Mouse (Mus musculus) lung, adult 2 months (tissue): ENCODE measurements at regions not wholly inside any gene's neighbourhood (a gene's known extent, or its start where the extent isn't known, plus 50 kb on each side); places are given as distances from the start of the nearest gene placed in this dataset.

ENCODE experiments used
- DNase-seq: peaks from one replicate; pipeline ENCODE4 v3.0.0; 2022
- H3K4me1 ChIP-seq: fragments of 200-500 bp; 2 replicates; pipeline ENCODE4 v1.6.1; 2011; ENCODE audit warnings: low read length; ENCODE audit not compliant: control insufficient read depth, insufficient read depth
- H3K4me3 ChIP-seq: fragments of 200-500 bp; replicated peaks from 2 replicates; pipeline ENCODE3; 2011; ENCODE audit warnings: low read depth, mild to moderate bottlenecking, control low read depth, low read length; ENCODE audit errors: extremely low read depth
- CTCF ChIP-seq: fragments of 200-500 bp; IDR thresholded peaks from 2 replicates; pipeline ENCODE4 v1.5.1; 2011; ENCODE audit warnings: mild to moderate bottlenecking, low read length, control low read depth; ENCODE audit not compliant: insufficient read depth
- POLR2A ChIP-seq: fragments of 200-500 bp; IDR thresholded peaks from 2 replicates; pipeline ENCODE4 v1.6.1; 2011; ENCODE audit warnings: low read depth, mild to moderate bottlenecking, control low read depth, low read length, borderline replicate concordance; ENCODE audit errors: extremely low read depth
- WGBS: fragments of 180-500 bp; shearing (Covaris S2); methylation state at CpG from one replicate; pipeline ENCODE4 v1.1.7; 2018; 5-methylcytosine and 5-hydroxymethylcytosine counted together

- TF ChIP-seq CTCF (no peak), POLR2A (no peak)
- no peak for DNase-seq
- WGBS, result 54% methylated on average over 4 of the region's 4 CpGs
Measured at GRCm38 (mm10) chr2:101062939-101063338, 561.6 kb upstream of the Rag2 start.

DNA sequence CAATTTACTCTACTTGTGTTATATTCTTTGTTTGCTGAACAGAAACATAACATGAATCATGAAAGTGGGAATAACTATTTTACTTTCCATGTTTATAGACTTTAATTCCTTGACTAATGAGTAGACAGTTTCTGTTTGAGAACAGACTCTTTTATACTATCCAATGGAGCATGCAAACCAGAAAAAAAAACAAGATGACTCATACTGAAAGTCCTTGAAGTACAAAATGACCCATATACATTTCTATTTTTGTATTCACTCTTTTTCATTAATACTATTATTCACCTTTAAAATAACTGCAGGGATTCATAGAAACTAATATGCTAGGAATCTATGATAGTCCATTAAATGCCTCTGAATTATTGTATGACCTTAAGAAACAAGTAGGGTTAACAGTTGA, 549.5 kb upstream of the Rag2 start:
- no peak overlapping the region for H3K4me3 ChIP-seq
- no peak for DNase-seq
- TF ChIP-seq POLR2A (no peak), CTCF (no peak)
- H3K4me1 ChIP-seq, result no peaks in the 10 kb centered on the region

More at GRCm38 (mm10) chr2:101062939-101063338, 561.6 kb upstream of the Rag2 start:
- no peak overlapping the region for H3K4me3 ChIP-seq
- no peaks in the 10 kb centered on the region for H3K4me1 ChIP-seq

- 63% methylated on average over 1 of the region's 1 CpGs for WGBS
- no peak for DNase-seq
- H3K4me3 ChIP-seq, result no peak overlapping the region
- H3K4me1 ChIP-seq, result no peaks in the 10 kb centered on the region
- TF ChIP-seq CTCF (no peak), POLR2A (no peak)
Measured at GRCm38 (mm10) chr2:101080231-101080630, 544.3 kb upstream of the Rag2 start.

GRCm38 (mm10) chr2:101083813-101084212, 540.7 kb upstream of the Rag2 start:
- no peak for DNase-seq
- TF ChIP-seq POLR2A, result no peak
- TF ChIP-seq CTCF, result no peak
- Histone ChIP-seq H3K4me1 (no peaks in the 10 kb centered on the region), H3K4me3 (no peak overlapping the region)

DNA sequence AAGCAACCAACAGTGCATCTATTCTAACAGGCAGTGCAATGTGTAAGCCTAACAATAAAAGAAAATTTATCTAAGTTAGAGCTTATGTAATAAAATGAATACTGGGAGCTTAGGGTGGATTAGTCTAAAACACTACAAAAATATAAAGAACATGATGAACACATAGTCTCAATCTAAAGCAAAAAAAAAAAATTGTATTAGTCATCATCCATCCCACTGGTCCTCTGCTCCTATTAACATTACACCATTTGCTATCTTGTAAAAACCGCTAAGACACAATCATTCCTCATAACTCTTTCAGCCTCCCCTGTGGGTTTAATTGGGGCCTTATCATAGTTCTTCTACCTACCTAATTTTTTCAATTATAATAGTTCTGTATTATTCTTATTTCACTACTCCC, 539.9 kb upstream of the Rag2 start:
- Histone ChIP-seq H3K4me3 (no peak overlapping the region), H3K4me1 (no peaks in the 10 kb centered on the region)
- DNase-seq, result no peak
- TF ChIP-seq CTCF (no peak), POLR2A (no peak)
- WGBS, result 87% methylated on average over 1 of the region's 1 CpGs

GRCm38 (mm10) chr2:101107183-101107872, 517.2 kb upstream of the Rag2 start:
- no peak for DNase-seq
- TF ChIP-seq CTCF (no peak), POLR2A (no peak)
- no peaks in the 10 kb centered on the region for H3K4me1 ChIP-seq
- no peak overlapping the region for H3K4me3 ChIP-seq
- whole genome bisulfite sequencing, result 65% methylated on average over 1 of the region's 1 CpGs

DNA sequence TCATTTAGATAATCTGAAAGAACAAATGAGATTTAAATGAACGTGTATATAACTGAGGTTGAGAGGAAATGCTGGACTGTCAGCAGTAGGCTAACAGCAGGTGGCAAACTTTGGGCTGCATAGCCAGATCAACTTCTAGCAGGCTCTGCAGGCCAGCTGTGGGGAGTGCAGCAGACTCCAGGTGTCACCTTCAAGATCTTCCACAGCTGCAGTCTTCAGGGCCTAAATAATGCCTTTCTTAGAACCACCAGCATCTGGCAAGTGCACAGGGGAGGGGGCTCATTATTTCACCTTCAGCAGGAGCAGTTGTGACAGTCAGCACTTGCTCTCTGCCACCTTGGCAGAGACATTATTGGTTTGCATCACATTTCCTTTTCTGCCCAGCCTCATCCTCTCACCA, 487.7 kb upstream of the Rag2 start:
- 16% methylated on average over 1 of the region's 1 CpGs for WGBS

DNA sequence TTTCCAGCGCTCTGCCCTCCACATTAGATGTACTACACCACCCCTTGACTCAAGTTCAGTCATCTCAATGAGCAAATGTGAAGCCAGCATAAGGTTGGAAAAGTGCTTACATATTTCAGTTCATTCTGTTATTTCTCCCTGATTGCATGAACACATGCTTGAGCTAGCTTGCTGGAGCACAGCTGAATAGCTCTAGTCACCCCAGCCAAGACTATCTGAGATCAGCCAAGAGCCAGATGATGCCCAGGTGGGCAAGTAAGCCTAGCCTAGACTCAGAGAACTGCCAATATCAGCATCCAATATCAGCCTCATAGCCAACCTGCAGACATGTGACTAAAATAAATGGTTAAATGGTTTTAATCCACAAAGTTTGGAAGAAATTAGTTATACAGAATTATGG, 484.6 kb upstream of the Rag2 start:
- no peak for DNase-seq
- TF ChIP-seq CTCF, result no peak
- TF ChIP-seq POLR2A, result no peak
- Histone ChIP-seq H3K4me3 (no peak overlapping the region), H3K4me1 (no peaks in the 10 kb centered on the region)
- WGBS, result 84% methylated on average over 1 of the region's 1 CpGs

More for the DNA sequence above, 487.7 kb upstream of the Rag2 start:
- TF ChIP-seq POLR2A (no peak), CTCF (no peak)
- no peak overlapping the region for H3K4me3 ChIP-seq
- DNase-seq, result no peak
- no peaks in the 10 kb centered on the region for H3K4me1 ChIP-seq

GRCm38 (mm10) chr2:101156755-101157271, 467.7 kb upstream of the Rag2 start:
- DNase-seq, result no peak
- 65% methylated on average over 5 of the region's 5 CpGs for WGBS
- Histone ChIP-seq H3K4me1 (no peaks in the 10 kb centered on the region), H3K4me3 (no peak overlapping the region)
- TF ChIP-seq POLR2A, result no peak
- no peak for TF ChIP-seq CTCF

GRCm38 (mm10) chr2:101159276-101159675, 465.2 kb upstream of the Rag2 start:
- no peak overlapping the region for H3K4me3 ChIP-seq
- TF ChIP-seq CTCF (no peak), POLR2A (no peak)
- WGBS, result 26% methylated on average over 4 of the region's 4 CpGs
- H3K4me1 ChIP-seq, result no peaks in the 10 kb centered on the region
- no peak for DNase-seq
